Mouse (Mus musculus) embryonic facial prominence, embryonic 12.5 days (tissue): ENCODE measurements around the gene Gm9821. TPM values are rescaled to one million over a fixed set of nuclear protein-coding genes. Genes with fewer than 3 reads are reported as not detected.

ENCODE experiments used
- ATAC-seq: fragments of 200-750 bp; cut with Nextera tagmentation; 2 replicates; pipeline ENCODE4 v1.8.0; 2017; ENCODE audit not compliant: insufficient number of reproducible peaks, insufficient read depth, low FRiP score, low TSS enrichment
- H3K27ac ChIP-seq: fragments of 300-500 bp; sonication (generic); 2 replicates; pipeline ENCODE4 v1.5.1; 2016; ENCODE audit warnings: mild to moderate bottlenecking
- H3K27me3 ChIP-seq: fragments of 300-500 bp; sonication (generic); 2 replicates; pipeline ENCODE4 v1.6.1; 2016; ENCODE audit warnings: mild to moderate bottlenecking, moderate library complexity
- H3K36me3 ChIP-seq: fragments of 300-500 bp; sonication (generic); 2 replicates; pipeline ENCODE4 v1.6.1; 2016; ENCODE audit warnings: mild to moderate bottlenecking
- H3K4me1 ChIP-seq: fragments of 300-500 bp; sonication (generic); 2 replicates; pipeline ENCODE4 v1.6.1; 2016
- H3K4me2 ChIP-seq: fragments of 300-500 bp; sonication (generic); replicated peaks from 2 replicates; pipeline ENCODE4 v1.6.1; 2016; ENCODE audit warnings: mild to moderate bottlenecking, moderate library complexity
- H3K4me3 ChIP-seq: fragments of 300-500 bp; sonication (generic); 2 replicates; pipeline ENCODE4 v1.5.1; 2016; ENCODE audit warnings: mild to moderate bottlenecking
- H3K9ac ChIP-seq: fragments of 300-500 bp; sonication (generic); 2 replicates; pipeline ENCODE4 v1.6.1; 2016; ENCODE audit warnings: mild to moderate bottlenecking, moderate library complexity
- H3K9me3 ChIP-seq: fragments of 300-500 bp; sonication (generic); 2 replicates; pipeline ENCODE4 v1.6.1; 2016; ENCODE audit warnings: mild to moderate bottlenecking, moderate library complexity
- WGBS: fragments of 180-500 bp; shearing (Covaris S2); methylation state at CpG from one replicate; pipeline ENCODE4 v1.1.7; 2016; 5-methylcytosine and 5-hydroxymethylcytosine counted together
- polyA plus RNA-seq: library from polyadenylated mRNA; unstranded; fragments of >200 nt; fragmentation: Nextera tagmentation; extraction: Ambion mirVana; gene quantifications from 2 replicates; pipeline ENCODE4 v1.2.1, GENCODE M21; 2016

Gm9821 gene
- polyA plus RNA-seq, 1 experiment from 2014 or later: 0.73 TPM

GRCm38 (mm10) chr2:91928534-91929350 lies 16.8 kb upstream of the Gm9821 start:
- Histone ChIP-seq H3K27ac (no peak overlapping the region), H3K36me3 (peaks cover 14% of the 10 kb centered on the region; the same call in 1 of the 2 replicates), H3K4me3 (no peak overlapping the region), H3K9me3 (no peaks in the 10 kb centered on the region), H3K4me1 (peaks cover 30% of the 10 kb centered on the region), H3K27me3 (peaks cover 14% of the 10 kb centered on the region), H3K9ac (no peak overlapping the region), H3K4me2 (peak overlapping the region; percentile 85; the same call in 1 of the 2 replicates)
- 74% methylated on average over 23 of the region's 23 CpGs for WGBS
- ATAC-seq: no peak

GRCm38 (mm10) chr2:91929455-91929854 lies 16.0 kb upstream of the Gm9821 start:
- 59% methylated on average over 3 of the region's 3 CpGs for WGBS
- Histone ChIP-seq H3K4me2 (peak overlapping the region; percentile 85), H3K4me1 (peaks cover 35% of the 10 kb centered on the region), H3K9me3 (no peaks in the 10 kb centered on the region), H3K9ac (peak overlapping the region; percentile 97), H3K27me3 (peaks cover 8% of the 10 kb centered on the region; the same call in 1 of the 2 replicates), H3K36me3 (peaks cover 14% of the 10 kb centered on the region), H3K4me3 (peak overlapping the region; percentile 88), H3K27ac (no peak overlapping the region)
- no peak for ATAC-seq

GRCm38 (mm10) chr2:91929936-91930335 lies 15.6 kb upstream of the Gm9821 start:
- H3K4me1 ChIP-seq: peaks cover 35% of the 10 kb centered on the region
- WGBS: 8% methylated on average over 12 of the region's 12 CpGs
- H3K27ac ChIP-seq: peak overlapping the region; percentile 98

GRCm38 (mm10) chr2:91930761-91931291 lies 14.7 kb upstream of the Gm9821 start:
- Histone ChIP-seq H3K27ac (peak overlapping the region; percentile 98), H3K4me1 (peaks cover 35% of the 10 kb centered on the region), H3K4me2 (peak overlapping the region; percentile 85), H3K9ac (peak overlapping the region; percentile 97), H3K9me3 (no peaks in the 10 kb centered on the region), H3K27me3 (peaks cover under 1% of the 10 kb centered on the region; the same call in 1 of the 2 replicates), H3K4me3 (peak overlapping the region; percentile 88), H3K36me3 (peaks cover 19% of the 10 kb centered on the region)
- no peak for ATAC-seq
- WGBS: 1% methylated on average over 23 of the region's 23 CpGs

More at GRCm38 (mm10) chr2:91929936-91930335, 15.6 kb upstream of the Gm9821 start:
- peak overlapping the region; percentile 85 for H3K4me2 ChIP-seq
- ATAC-seq: no peak
- H3K27me3 ChIP-seq: peaks cover 7% of the 10 kb centered on the region; the same call in 1 of the 2 replicates
- peak overlapping the region; percentile 97 for H3K9ac ChIP-seq
- H3K36me3 ChIP-seq: peaks cover 18% of the 10 kb centered on the region
- H3K9me3 ChIP-seq: no peaks in the 10 kb centered on the region
- H3K4me3 ChIP-seq: peak overlapping the region; percentile 88

- ATAC-seq: peak; percentile 49
- Histone ChIP-seq H3K4me2 (peak overlapping the region; percentile 85), H3K9ac (peak overlapping the region; percentile 97), H3K4me1 (peaks cover 35% of the 10 kb centered on the region), H3K36me3 (peaks cover 25% of the 10 kb centered on the region), H3K4me3 (peak overlapping the region; percentile 88), H3K27ac (peak overlapping the region; percentile 98), H3K9me3 (no peaks in the 10 kb centered on the region), H3K27me3 (no peaks in the 10 kb centered on the region)
- under 1% methylated on average over 49 of the region's 50 CpGs for WGBS
These were observed 14.0 kb upstream of the Gm9821 start for GRCm38 (mm10) chr2:91931328-91932159.

- Histone ChIP-seq H3K27ac (peak within 1 kb of the TSS; percentile 98), H3K9ac (peak within 1 kb of the TSS; percentile 97), H3K36me3 (peaks cover 32% of the 10 kb centered on the region), H3K4me3 (peak within 1 kb of the TSS; percentile 88), H3K4me2 (peak within 1 kb of the TSS; percentile 85), H3K4me1 (peaks cover 35% of the 10 kb centered on the region), H3K27me3 (no peaks in the 10 kb centered on the region), H3K9me3 (no peaks in the 10 kb centered on the region)
- no peak for ATAC-seq
- 2% methylated on average over 16 of the region's 16 CpGs for WGBS
These were observed 13.3 kb upstream of the Gm9821 start, which contains the start of gene Mdk for GRCm38 (mm10) chr2:91932160-91932711. Gene Mdk (minus strand): TSS chr2:91932297.

GRCm38 (mm10) chr2:91932737-91933350 lies 12.7 kb upstream of the Gm9821 start:
- ATAC-seq: no peak
- Histone ChIP-seq H3K4me2 (peak overlapping the region; percentile 85), H3K27me3 (no peaks in the 10 kb centered on the region), H3K9me3 (no peaks in the 10 kb centered on the region), H3K27ac (peak overlapping the region; percentile 98), H3K4me3 (no peak overlapping the region), H3K9ac (no peak overlapping the region), H3K36me3 (peaks cover 38% of the 10 kb centered on the region), H3K4me1 (peaks cover 35% of the 10 kb centered on the region)
- WGBS: 10% methylated on average over 6 of the region's 6 CpGs

GRCm38 (mm10) chr2:91933471-91933870 lies 12.0 kb upstream of the Gm9821 start:
- H3K9me3 ChIP-seq: no peaks in the 10 kb centered on the region
- peak overlapping the region; percentile 98 for H3K27ac ChIP-seq
- no peaks in the 10 kb centered on the region for H3K27me3 ChIP-seq
- H3K4me1 ChIP-seq: peaks cover 29% of the 10 kb centered on the region
- H3K9ac ChIP-seq: no peak overlapping the region
- H3K36me3 ChIP-seq: peaks cover 38% of the 10 kb centered on the region
- 17% methylated on average over 9 of the region's 9 CpGs for WGBS
- H3K4me3 ChIP-seq: no peak overlapping the region
- ATAC-seq: no peak
- 0 out of 2 replicates have a peak overlapping the region, but pooled peaks have one; percentile 85 for H3K4me2 ChIP-seq

GRCm38 (mm10) chr2:91934016-91934415 lies 11.5 kb upstream of the Gm9821 start:
- Histone ChIP-seq H3K9me3 (no peaks in the 10 kb centered on the region), H3K9ac (no peak overlapping the region), H3K4me3 (no peak overlapping the region), H3K27ac (peak overlapping the region; percentile 98), H3K4me2 (no peak overlapping the region), H3K36me3 (peaks cover 39% of the 10 kb centered on the region), H3K27me3 (no peaks in the 10 kb centered on the region), H3K4me1 (peaks cover 25% of the 10 kb centered on the region)
- no peak for ATAC-seq
- WGBS: 43% methylated on average over 8 of the region's 8 CpGs

- Histone ChIP-seq H3K4me3 (no peak overlapping the region), H3K36me3 (peaks cover 45% of the 10 kb centered on the region), H3K27ac (0 out of 2 replicates have a peak overlapping the region, but pooled peaks have one; percentile 98), H3K27me3 (no peaks in the 10 kb centered on the region), H3K9me3 (no peaks in the 10 kb centered on the region), H3K9ac (no peak overlapping the region), H3K4me1 (peaks cover 21% of the 10 kb centered on the region), H3K4me2 (no peak overlapping the region)
- no peak for ATAC-seq
- WGBS: 81% methylated on average over 9 of the region's 9 CpGs
These were observed 10.5 kb upstream of the Gm9821 start for GRCm38 (mm10) chr2:91934826-91935525.
